Mouse (Mus musculus) spleen, adult 2 months (tissue): ENCODE data around the gene Ceacam19.

Experiments used
- CTCF ChIP-seq: fragments of 200-500 bp; IDR thresholded peaks from 2 replicates; pipeline ENCODE4 v1.5.1; 2011; ENCODE audit warnings: mild to moderate bottlenecking, inconsistent platforms; ENCODE audit not compliant: insufficient read depth, insufficient read length, insufficient replicate concordance; ENCODE audit errors: extremely low read depth
- POLR2A ChIP-seq: fragments of 200-500 bp; IDR thresholded peaks from 2 replicates; pipeline ENCODE4 v1.6.1; 2011; ENCODE audit warnings: low read depth, low read length, inconsistent platforms

DNA sequence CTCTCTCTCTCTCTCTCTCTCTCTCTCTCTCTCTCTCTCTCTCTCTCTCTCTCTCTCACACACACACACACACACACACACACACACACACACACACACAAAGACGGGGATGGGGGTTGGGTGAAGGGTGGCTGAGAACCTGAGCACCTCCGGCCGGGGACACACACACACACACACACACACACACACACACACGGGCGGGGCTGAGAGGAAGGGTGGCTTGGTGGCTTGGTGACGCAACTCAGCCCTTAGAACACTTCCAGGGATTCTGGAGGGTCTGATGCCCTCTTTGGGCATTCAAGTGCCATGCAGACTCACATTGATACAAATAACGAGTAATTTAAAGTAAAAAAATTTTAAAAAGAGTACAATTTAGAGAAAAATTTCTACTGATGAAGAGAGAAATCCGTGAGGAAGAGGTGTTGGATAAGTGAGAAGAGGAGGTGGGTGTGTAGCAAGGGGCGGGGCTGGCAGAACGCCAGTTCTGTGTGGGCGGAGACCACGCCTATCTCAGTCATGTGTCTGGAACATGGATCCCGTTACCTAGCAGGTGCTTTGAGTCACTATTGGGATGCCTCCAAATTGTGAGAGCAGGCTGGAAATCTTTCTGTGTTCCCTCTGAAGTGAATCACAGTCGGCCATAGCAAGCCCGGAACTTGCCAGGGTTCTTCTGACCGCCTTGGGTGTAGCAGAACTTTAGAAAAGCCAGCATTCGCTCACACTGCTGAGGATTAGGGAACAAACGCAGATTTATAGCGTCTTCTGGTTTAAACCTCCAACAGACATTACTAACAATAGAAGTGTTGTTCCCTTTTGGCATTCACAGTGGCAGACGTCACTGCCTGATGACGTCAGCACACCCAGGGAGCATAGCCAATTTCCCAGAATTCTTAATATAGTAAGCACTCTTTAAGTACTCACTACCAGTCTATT is 45.4 kb upstream of the Ceacam19 start:
- TF ChIP-seq POLR2A, result no peak
- no peak for TF ChIP-seq CTCF
